9 mouse cellular contexts compared by ENCODE assay signal in genomic region chr19:42035456-42036248, GRCm38 (mm10). TPM values are rescaled to one million over a fixed set of nuclear protein-coding genes. Genes with fewer than 3 reads are reported as not detected.
DNase-seq lines count a peak whose midpoint lies in the region; ATAC-seq and TF ChIP-seq lines count a peak whose summit lies in the region.
"Had no signal": no experiment of that assay in that cellular context is flagged by ENCODE, and none has a peak within 500 bp of the region (broad histone marks: within the 10 kb centered on the region; RNA-seq: fewer than 3 reads in every experiment).

Gene Ankrd2 (plus strand): TSS chr19:42036000.

- H3K79me2 ChIP-seq in CH12.LX (replicated peaks; ENCODE audit: control insufficient read depth, extremely low read depth, insufficient read depth, poor library complexity, severe bottlenecking) = no peaks in the 10 kb centered on the region

- H3K27me3 ChIP-seq in CH12.LX (replicated peaks) = peaks cover 27% of the 10 kb centered on the region
- H3K27me3 ChIP-seq in forebrain, embryonic 12.5 days = 0 out of 2 replicates have a peak, but pooled peaks cover 5% of the 10 kb centered on the region
- no peaks in the 10 kb centered on the region for H3K27me3 ChIP-seq in liver, postnatal 0 days (ENCODE audit: insufficient read depth, low read length)
- 0 out of 2 replicates have a peak, but pooled peaks cover 6% of the 10 kb centered on the region for H3K27me3 ChIP-seq in neural tube, embryonic 15.5 days (replicated peaks)

- dilution Hi-C loops in CH12.LX (cut with MboI; ENCODE audit: extremely low pct_ligation_motif_present, extremely low pct_unique_long_range_greater_than_20kb, low sequenced_read_pairs) = no loop called here

- TF ChIP-seq POLR2A in CH12.LX (IDR thresholded peaks at IDR 0.05; ENCODE audit: low read depth, low read length) = no peak

- no peak within 1 kb of the TSS for H3K27ac ChIP-seq in CH12.LX (ENCODE audit: insufficient read depth, low read depth)
- no peak within 1 kb of the TSS for H3K27ac ChIP-seq in forebrain, embryonic 12.5 days
- H3K27ac ChIP-seq in liver, postnatal 0 days (ENCODE audit: low read depth) = no peak within 1 kb of the TSS
- 0 out of 2 replicates have a peak within 1 kb of the TSS, but pooled peaks have one; percentile 19 for H3K27ac ChIP-seq in neural tube, embryonic 15.5 days (replicated peaks)

- no peak for TF ChIP-seq EP300 in CH12.LX (IDR thresholded peaks at IDR 0.05; ENCODE audit: low read length)
- TF ChIP-seq EP300 in liver, postnatal 0 days (IDR thresholded peaks at IDR 0.05; ENCODE audit: low read depth) = no peak

- intact Hi-C loops in heart, postnatal 25 days (cut with DNase I) = loop anchor here (2.0 to 5.0 kb wide), 3 partner anchors 33 to 131 kb away; no protein-coding TSS in a partner anchor

- H3K9me3 ChIP-seq in CH12.LX (replicated peaks; ENCODE audit: low read length) = no peaks in the 10 kb centered on the region
- no peaks in the 10 kb centered on the region for H3K9me3 ChIP-seq in forebrain, embryonic 12.5 days
- H3K9me3 ChIP-seq in liver, postnatal 0 days (ENCODE audit: low read length) = no peaks in the 10 kb centered on the region
- H3K9me3 ChIP-seq in neural tube, embryonic 15.5 days (replicated peaks) = no peaks in the 10 kb centered on the region

- peaks cover 0 to 3% of the 10 kb centered on the region in 2 experiments; a peak in 2 of 4 replicates for H3K4me1 ChIP-seq in CH12.LX (ENCODE audit: control insufficient read depth in 1 of 2, insufficient read depth in 2 of 2)
- no peaks in the 10 kb centered on the region for H3K4me1 ChIP-seq in forebrain, embryonic 12.5 days
- no peaks in the 10 kb centered on the region; the same call in 1 of the 2 replicates for H3K4me1 ChIP-seq in liver, postnatal 0 days (ENCODE audit: insufficient read depth)
- H3K4me1 ChIP-seq in neural tube, embryonic 15.5 days = peaks cover 19% of the 10 kb centered on the region

- WGBS in forebrain, embryonic 12.5 days = 66% methylated on average over 19 of the region's 19 CpGs
- 64% methylated on average over 17 of the region's 19 CpGs for WGBS in liver, postnatal 0 days (ENCODE audit: insufficient replicate concordance)
- 65% methylated on average over 19 of the region's 19 CpGs for WGBS in neural tube, embryonic 15.5 days

- ATAC-seq in forebrain, embryonic 12.5 days (ENCODE audit: low FRiP score) = peak; percentile 84; the same call in 1 of the 2 replicates
- peak; percentile 85 for ATAC-seq in liver, postnatal 0 days
- ATAC-seq in neural tube, embryonic 15.5 days (ENCODE audit: low FRiP score) = peak; percentile 79

- H3K4me3 ChIP-seq in CH12.LX (replicated peaks in 1 of 3; ENCODE audit: low read depth in 2 of 3, low read length in 2 of 3, poor library complexity in 1 of 3) = no peak within 1 kb of the TSS
- H3K4me3 ChIP-seq in forebrain, embryonic 12.5 days (replicated peaks) = no peak within 1 kb of the TSS
- no peak within 1 kb of the TSS for H3K4me3 ChIP-seq in liver, postnatal 0 days (ENCODE audit: low read depth, low read length)
- no peak within 1 kb of the TSS for H3K4me3 ChIP-seq in neural tube, embryonic 15.5 days (replicated peaks)

- peak; percentile 71 to 90 for TF ChIP-seq CTCF in CH12.LX (conservative IDR thresholded peaks at IDR 0.05 in 1 of 2, IDR thresholded peaks at IDR 0.05 in 1 of 2; ENCODE audit: low read depth in 2 of 2, low read length in 2 of 2)
- TF ChIP-seq CTCF in liver, postnatal 0 days (IDR thresholded peaks at IDR 0.05; ENCODE audit: low read depth) = peak; percentile 93

- H3K4me2 ChIP-seq in CH12.LX (ENCODE audit: insufficient read depth, low read depth, poor library complexity, severe bottlenecking) = no peak within 1 kb of the TSS
- no peak within 1 kb of the TSS for H3K4me2 ChIP-seq in forebrain, embryonic 12.5 days
- H3K4me2 ChIP-seq in liver, postnatal 0 days (ENCODE audit: low read depth, low read length) = no peak within 1 kb of the TSS
- H3K4me2 ChIP-seq in neural tube, embryonic 15.5 days = no peak within 1 kb of the TSS

- H3K36me3 ChIP-seq in CH12.LX (replicated peaks in 1 of 2; ENCODE audit: control insufficient read depth in 1 of 2, insufficient read depth in 1 of 2, low read length in 1 of 2) = peaks cover 0 to 30% of the 10 kb centered on the region in 2 experiments
- 0 out of 2 replicates have a peak, but pooled peaks cover 3% of the 10 kb centered on the region for H3K36me3 ChIP-seq in forebrain, embryonic 12.5 days (replicated peaks)
- H3K36me3 ChIP-seq in liver, postnatal 0 days (replicated peaks; ENCODE audit: insufficient read depth, low read length) = peaks cover 11% of the 10 kb centered on the region; the same call in 1 of the 2 replicates
- H3K36me3 ChIP-seq in neural tube, embryonic 15.5 days = no peaks in the 10 kb centered on the region; the same call in 1 of the 2 replicates

- TF ChIP-seq RAD21 in CH12.LX (IDR thresholded peaks at IDR 0.05; ENCODE audit: low read depth, low read length) = peak; percentile 64

- H3K9ac ChIP-seq in CH12.LX (ENCODE audit: insufficient read depth, low read depth) = no peak within 1 kb of the TSS
- H3K9ac ChIP-seq in forebrain, embryonic 12.5 days = no peak within 1 kb of the TSS
- no peak within 1 kb of the TSS for H3K9ac ChIP-seq in liver, postnatal 0 days (replicated peaks)
- no peak within 1 kb of the TSS for H3K9ac ChIP-seq in neural tube, embryonic 15.5 days (replicated peaks)

- in situ Hi-C loops in CH12.LX (cut with MboI; ENCODE audit: low pct_ligation_motif_present, low pct_unique_long_range_greater_than_20kb, low sequenced_read_pairs) = no loop called here

- DNase-seq in CH12.LX (ENCODE audit: extremely low read depth) = peak; percentile 73
- DNase-seq in c-Kit-positive CD71-positive TER-119-negative erythroid progenitor cells, embryonic 14.5 days (ENCODE audit: low read depth) = peak; percentile 41
- DNase-seq in heart, postnatal 25 days (ENCODE audit: low spot score) = peak; percentile 56
- DNase-seq in layer of hippocampus, adult 11-12 months (ENCODE audit: low spot score) = peak; percentile 84
- peak; percentile 83 for DNase-seq in liver, postnatal 0 days
- DNase-seq in testis, postnatal 10 days (ENCODE audit: low spot score) = peak; percentile 92

TF ChIP-seq in CH12.LX, 34 proteins besides CTCF, POLR2A, EP300 and RAD21:
- TF ChIP-seq UBTF (IDR thresholded peaks at IDR 0.05; ENCODE audit: low read depth, low read length) = no peak
- TF ChIP-seq IRF4 (IDR thresholded peaks at IDR 0.05; ENCODE audit: low read depth, low read length) = 0 out of 2 replicates have a peak, but pooled peaks have one; percentile 27
- no peak for TF ChIP-seq MXI1 (IDR thresholded peaks at IDR 0.05; ENCODE audit: low read depth, low read length)
- TF ChIP-seq BHLHE40 (IDR thresholded peaks at IDR 0.05; ENCODE audit: low read depth, low read length) = 0 out of 2 replicates have a peak, but pooled peaks have one; percentile 17
- peak; percentile 34; the same call in 1 of the 2 replicates for TF ChIP-seq ZC3H11A (IDR thresholded peaks at IDR 0.05; ENCODE audit: low read depth, low read length)
- 0 out of 2 replicates have a peak, but pooled peaks have one; percentile 27 for TF ChIP-seq MYC (IDR thresholded peaks at IDR 0.05; ENCODE audit: low read depth, low read length)
- 0 out of 2 replicates have a peak, but pooled peaks have one; percentile 19 for TF ChIP-seq TCF12 (IDR thresholded peaks at IDR 0.05; ENCODE audit: low read depth, low read length)
- TF ChIP-seq SMC3 (IDR thresholded peaks at IDR 0.05; ENCODE audit: low read depth, low read length) = peak; percentile 82

RNA-seq across cellular contexts. Expression of gene Ankrd2, which starts in this region (rescaled TPM):
- total RNA-seq in CH12.LX (2012; rRNA removed) (not detected in 2 replicates), CH12.LX (2014; rRNA removed) (not detected in 2 replicates)
- not detected in 2 replicates for polyA plus RNA-seq in CH12.LX (2012; ENCODE audit: insufficient read length, low read depth)
- polyA plus RNA-seq in forebrain, embryonic 12.5 days (2016; fragmentation: Nextera tagmentation; extraction: Ambion mirVana) = 0.28 and 0.49 TPM in 2 replicates
- total RNA-seq in heart, postnatal 25 days (2021) = not detected
- polyA plus RNA-seq in liver, postnatal 0 days (2015; fragmentation: Nextera tagmentation; extraction: Ambion mirVana) = 0.22 and 1.1 TPM in 2 replicates
- polyA plus RNA-seq in neural tube, embryonic 15.5 days (2015; fragmentation: Nextera tagmentation; extraction: Ambion mirVana) = 1.1 and 1.3 TPM in 2 replicates
- polyA plus RNA-seq: heart, embryonic 14.5 days had no signal

Comparison
In these comparisons a context has a peak if more than half of its experiments do, and no peak if none do; other contexts are left out.
1. Peak in DNase-seq in CH12.LX; RNA of the gene not detected or under 1 TPM.
2. Peak in ATAC-seq in forebrain, embryonic 12.5 days; RNA of the gene not detected or under 1 TPM.
3. Peak in DNase-seq in heart, postnatal 25 days; RNA of the gene not detected or under 1 TPM.
4. DNase-seq: peak in every context shown above with its lines; median percentile 92 in testis, postnatal 10 days; 84 in layer of hippocampus, adult 11-12 months; 83 in liver, postnatal 0 days; 73 in CH12.LX; 56 in heart, postnatal 25 days; 41 in c-Kit-positive CD71-positive TER-119-negative erythroid progenitor cells, embryonic 14.5 days.